Mouse (Mus musculus) liver, postnatal 0 days (tissue): ENCODE results near the gene Zpr1. TPM values are rescaled to one million over a fixed set of nuclear protein-coding genes. Genes with fewer than 3 reads are reported as not detected.

Experiments
- ATAC-seq: fragments of 200-750 bp; cut with Nextera tagmentation; 2 replicates; pipeline ENCODE4 v1.8.0; 2017; ENCODE audit warnings: mild to moderate bottlenecking, moderate library complexity
- DNase-seq: peaks from one replicate; pipeline ENCODE4 v3.0.0-alpha.2; 2016
- H3K27ac ChIP-seq: fragments of 300-500 bp; sonication (generic); 2 replicates; pipeline ENCODE4 v1.5.1; 2014; ENCODE audit warnings: antibody characterized with exemption, moderate library complexity, mild to moderate bottlenecking, low read depth
- H3K27me3 ChIP-seq: fragments of 300-500 bp; sonication (generic); 2 replicates; pipeline ENCODE4 v1.6.1; 2014; ENCODE audit warnings: low read length, control low read depth, mixed read lengths; ENCODE audit not compliant: insufficient read depth
- H3K36me3 ChIP-seq: fragments of 300-500 bp; sonication (generic); replicated peaks from 2 replicates; pipeline ENCODE4 v1.6.1; 2014; ENCODE audit warnings: mild to moderate bottlenecking, control low read depth, low read length, moderate library complexity, mixed read lengths; ENCODE audit not compliant: insufficient read depth
- H3K4me1 ChIP-seq: fragments of 300-500 bp; sonication (generic); 2 replicates; pipeline ENCODE4 v1.6.1; 2014; ENCODE audit warnings: antibody characterized with exemption, mild to moderate bottlenecking, control low read depth; ENCODE audit not compliant: insufficient read depth
- H3K4me2 ChIP-seq: fragments of 300-500 bp; sonication (generic); 2 replicates; pipeline ENCODE4 v1.6.1; 2014; ENCODE audit warnings: low read depth, mild to moderate bottlenecking, low read length, moderate library complexity, mixed read lengths
- H3K4me3 ChIP-seq: fragments of 300-500 bp; sonication (generic); 2 replicates; pipeline ENCODE4 v1.5.1; 2014; ENCODE audit warnings: low read depth, low read length
- H3K9ac ChIP-seq: fragments of 300-500 bp; sonication (generic); replicated peaks from 2 replicates; pipeline ENCODE4 v1.6.1; 2014; ENCODE audit warnings: mild to moderate bottlenecking, moderate library complexity
- H3K9me3 ChIP-seq: fragments of 300-500 bp; sonication (generic); 2 replicates; pipeline ENCODE4 v1.6.1; 2016; ENCODE audit warnings: mild to moderate bottlenecking, control low read depth, low read length, mixed read lengths
- CTCF ChIP-seq: sonication (generic); IDR thresholded peaks from 2 replicates; pipeline ENCODE4 v1.5.1; 2016; ENCODE audit warnings: antibody characterized with exemption, low read depth
- EP300 ChIP-seq: IDR thresholded peaks from 2 replicates; pipeline ENCODE4 v1.6.1; 2016; ENCODE audit warnings: antibody characterized with exemption, low read depth, mild to moderate bottlenecking
- WGBS: fragments of 180-500 bp; shearing (Covaris S2); extraction: QIAGEN DNeasy Blood & Tissue Kit; methylation state at CpG from one replicate; pipeline ENCODE4 v1.1.7; 2014; ENCODE audit not compliant: insufficient replicate concordance; 5-methylcytosine and 5-hydroxymethylcytosine counted together
- polyA plus RNA-seq: library from polyadenylated mRNA; unstranded; fragments of >200 nt; fragmentation: Nextera tagmentation; extraction: Ambion mirVana; gene quantifications from 2 replicates; pipeline ENCODE4 v1.2.1, GENCODE M21; 2015

Gene Zpr1
- polyA plus RNA-seq = 20.6 and 21.8 TPM in 2 replicates

- DNase-seq (peak; percentile 91), ATAC-seq (peak; percentile 79)
- Histone ChIP-seq H3K9ac (peak within 1 kb of the TSS; percentile 78), H3K27me3 (no peaks in the 10 kb centered on the region), H3K9me3 (no peaks in the 10 kb centered on the region), H3K36me3 (peaks cover 33% of the 10 kb centered on the region), H3K4me1 (peaks cover 14% of the 10 kb centered on the region), H3K4me2 (peak within 1 kb of the TSS; percentile 72), H3K4me3 (peak within 1 kb of the TSS; percentile 67), H3K27ac (peak within 1 kb of the TSS; percentile 82)
- 4% methylated on average over 45 of the region's 45 CpGs for WGBS
- peak; percentile 42; the same call in 1 of the 2 replicates for TF ChIP-seq EP300
- TF ChIP-seq CTCF = peak; percentile 70
These were observed at the start of gene Zpr1 for GRCm38 (mm10) chr9:46272677-46273454. Gene Zpr1, plus strand, starts transcription at chr9:46273064.

GRCm38 (mm10) chr9:46223090-46223489, 49.8 kb upstream of the Zpr1 start:
- Histone ChIP-seq H3K27ac (0 out of 2 replicates have a peak overlapping the region, but pooled peaks have one; percentile 2), H3K9me3 (no peaks in the 10 kb centered on the region), H3K4me2 (no peak overlapping the region), H3K4me3 (no peak overlapping the region), H3K27me3 (no peaks in the 10 kb centered on the region), H3K9ac (no peak overlapping the region), H3K4me1 (peaks cover 18% of the 10 kb centered on the region), H3K36me3 (peaks cover 32% of the 10 kb centered on the region)
- WGBS = 74% methylated on average over 6 of the region's 6 CpGs
- no peak for DNase-seq
- ATAC-seq = no peak
- TF ChIP-seq CTCF = no peak

GRCm38 (mm10) chr9:46224101-46224500, 48.8 kb upstream of the Zpr1 start:
- H3K9ac ChIP-seq = no peak overlapping the region
- no peaks in the 10 kb centered on the region for H3K27me3 ChIP-seq
- H3K4me3 ChIP-seq = no peak overlapping the region
- H3K4me1 ChIP-seq = peaks cover 19% of the 10 kb centered on the region
- H3K9me3 ChIP-seq = no peaks in the 10 kb centered on the region
- no peak overlapping the region for H3K4me2 ChIP-seq
- TF ChIP-seq CTCF (no peak), EP300 (no peak)
- H3K36me3 ChIP-seq = peaks cover 32% of the 10 kb centered on the region
- DNase-seq (no peak), ATAC-seq (no peak)
- peak overlapping the region; percentile 87 for H3K27ac ChIP-seq
- 55% methylated on average over 3 of the region's 3 CpGs for WGBS

GRCm38 (mm10) chr9:46224945-46225660, 47.8 kb upstream of the Zpr1 start:
- H3K9ac ChIP-seq = peak overlapping the region; percentile 21; the same call in 1 of the 2 replicates
- no peak for TF ChIP-seq EP300
- TF ChIP-seq CTCF = no peak
- peaks cover 30% of the 10 kb centered on the region for H3K36me3 ChIP-seq
- peaks cover 19% of the 10 kb centered on the region for H3K4me1 ChIP-seq
- peak overlapping the region; percentile 16; the same call in 1 of the 2 replicates for H3K4me2 ChIP-seq
- peak overlapping the region; percentile 87 for H3K27ac ChIP-seq
- ATAC-seq = peak; percentile 30
- H3K9me3 ChIP-seq = no peaks in the 10 kb centered on the region
- H3K4me3 ChIP-seq = no peak overlapping the region
- 46% methylated on average over 5 of the region's 5 CpGs for WGBS
- no peak for DNase-seq
- no peaks in the 10 kb centered on the region for H3K27me3 ChIP-seq

- DNase-seq (no peak), ATAC-seq (no peak)
- Histone ChIP-seq H3K9ac (no peak overlapping the region), H3K4me1 (peaks cover 19% of the 10 kb centered on the region), H3K36me3 (peaks cover 10% of the 10 kb centered on the region), H3K4me3 (no peak overlapping the region), H3K27ac (peak overlapping the region; percentile 87), H3K27me3 (no peaks in the 10 kb centered on the region), H3K4me2 (no peak overlapping the region), H3K9me3 (no peaks in the 10 kb centered on the region)
- no peak for TF ChIP-seq EP300
- no peak for TF ChIP-seq CTCF
- WGBS = 49% methylated on average over 3 of the region's 3 CpGs
These were observed 45.7 kb upstream of the Zpr1 start for GRCm38 (mm10) chr9:46227064-46227614.

GRCm38 (mm10) chr9:46228491-46228890, 44.4 kb upstream of the Zpr1 start, which contains the start of gene Apoa1:
Gene Apoa1, plus strand, starts transcription at chr9:46228580.
- Histone ChIP-seq H3K4me2 (peak within 1 kb of the TSS; percentile 69), H3K4me3 (peak within 1 kb of the TSS; percentile 45), H3K27me3 (no peaks in the 10 kb centered on the region), H3K36me3 (peaks cover 1% of the 10 kb centered on the region; the same call in 1 of the 2 replicates), H3K4me1 (peaks cover 21% of the 10 kb centered on the region), H3K9ac (peak within 1 kb of the TSS; percentile 79), H3K27ac (peak within 1 kb of the TSS; percentile 96), H3K9me3 (no peaks in the 10 kb centered on the region)
- DNase-seq = peak; percentile 83
- TF ChIP-seq CTCF = 0 out of 2 replicates have a peak, but pooled peaks have one; percentile 10
- TF ChIP-seq EP300 = peak; percentile 65; the same call in 1 of the 2 replicates
- WGBS = 46% methylated on average over 9 of the region's 9 CpGs
- ATAC-seq = peak; percentile 62
